Mouse (Mus musculus) midbrain, postnatal 0 days (tissue): ENCODE measurements at regions not wholly inside any gene's neighbourhood (a gene's known extent, or its start where the extent isn't known, plus 50 kb on each side); places are given as distances from the start of the nearest gene placed in this dataset.
A peak's percentile ranks its signal among the peaks of the same experiment; 100 is the strongest.

ENCODE experiments used
- ATAC-seq: fragments of 200-750 bp; cut with Nextera tagmentation; 2 replicates; pipeline ENCODE4 v1.8.0; 2017; ENCODE audit warnings: moderate number of reproducible peaks, mild to moderate bottlenecking, moderate TSS enrichment, moderate library complexity; ENCODE audit not compliant: low FRiP score
- DNase-seq: peaks from one replicate; pipeline ENCODE4 v3.0.0-alpha.2; 2015; ENCODE audit warnings: low spot score
- H3K27ac ChIP-seq: fragments of 300-500 bp; sonication (generic); 2 replicates; pipeline ENCODE4 v1.5.1; 2014; ENCODE audit warnings: low read depth, mild to moderate bottlenecking, low read length, mixed read lengths
- H3K27me3 ChIP-seq: fragments of 300-500 bp; sonication (generic); 2 replicates; pipeline ENCODE4 v1.6.1; 2014; ENCODE audit warnings: low read length, control low read depth, mixed read lengths; ENCODE audit not compliant: insufficient read depth
- H3K36me3 ChIP-seq: fragments of 300-500 bp; sonication (generic); 2 replicates; pipeline ENCODE4 v1.6.1; 2014; ENCODE audit warnings: low read length, control low read depth, mixed read lengths; ENCODE audit not compliant: insufficient read depth
- H3K4me1 ChIP-seq: fragments of 300-500 bp; sonication (generic); 2 replicates; pipeline ENCODE4 v1.6.1; 2014; ENCODE audit warnings: mild to moderate bottlenecking, control low read depth, antibody characterized with exemption, low read length, mixed read lengths; ENCODE audit not compliant: insufficient read depth
- H3K4me2 ChIP-seq: fragments of 300-500 bp; sonication (generic); 2 replicates; pipeline ENCODE4 v1.6.1; 2014; ENCODE audit warnings: low read depth, mild to moderate bottlenecking, low read length, mixed read lengths; ENCODE audit not compliant: poor library complexity, severe bottlenecking
- H3K4me3 ChIP-seq: fragments of 300-500 bp; sonication (generic); 2 replicates; pipeline ENCODE4 v1.5.1; 2014; ENCODE audit warnings: low read depth, mild to moderate bottlenecking, low read length, moderate library complexity
- H3K9ac ChIP-seq: fragments of 300-500 bp; sonication (generic); replicated peaks from 2 replicates; pipeline ENCODE4 v1.6.1; 2014; ENCODE audit warnings: mild to moderate bottlenecking, low read length, moderate library complexity, mixed read lengths; ENCODE audit not compliant: poor library complexity, severe bottlenecking
- H3K9me3 ChIP-seq: fragments of 300-500 bp; sonication (generic); 2 replicates; pipeline ENCODE4 v1.6.1; 2016; ENCODE audit warnings: low read length, control low read depth
- CTCF ChIP-seq: IDR thresholded peaks from 2 replicates; pipeline ENCODE4 v1.5.1; 2016; ENCODE audit warnings: antibody characterized with exemption, mild to moderate bottlenecking
- WGBS: fragments of 180-500 bp; shearing (Covaris S2); extraction: QIAGEN DNeasy Blood & Tissue Kit; methylation state at CpG from one replicate; pipeline ENCODE4 v1.1.7; 2014; 5-methylcytosine and 5-hydroxymethylcytosine counted together

GRCm38 (mm10) chr2:82698417-82698988 lies 244.9 kb upstream of the Fsip2 start:
- Histone ChIP-seq H3K4me1 (no peaks in the 10 kb centered on the region), H3K4me2 (peak overlapping the region; percentile 36), H3K36me3 (no peaks in the 10 kb centered on the region), H3K4me3 (peak overlapping the region; percentile 19; the same call in 1 of the 2 replicates), H3K27ac (no peak overlapping the region), H3K9me3 (no peaks in the 10 kb centered on the region), H3K9ac (0 out of 2 replicates have a peak overlapping the region, but pooled peaks have one; percentile 26), H3K27me3 (no peaks in the 10 kb centered on the region)
- ATAC-seq (no peak), DNase-seq (peak; percentile 56)
- peak; percentile 51 for TF ChIP-seq CTCF
- 18% methylated on average over 8 of the region's 8 CpGs for WGBS

GRCm38 (mm10) chr2:82701851-82702250 lies 241.6 kb upstream of the Fsip2 start:
- 74% methylated on average over 2 of the region's 2 CpGs for WGBS
- Histone ChIP-seq H3K4me1 (no peaks in the 10 kb centered on the region), H3K9me3 (no peaks in the 10 kb centered on the region), H3K4me2 (no peak overlapping the region), H3K27ac (no peak overlapping the region), H3K4me3 (no peak overlapping the region), H3K36me3 (no peaks in the 10 kb centered on the region), H3K27me3 (no peaks in the 10 kb centered on the region), H3K9ac (no peak overlapping the region)
- TF ChIP-seq CTCF = no peak
- DNase-seq (peak; percentile 22), ATAC-seq (no peak)

GRCm38 (mm10) chr2:82715773-82716172 lies 227.7 kb upstream of the Fsip2 start:
- H3K9ac ChIP-seq = no peak overlapping the region
- no peaks in the 10 kb centered on the region for H3K9me3 ChIP-seq
- H3K4me3 ChIP-seq = no peak overlapping the region
- no peaks in the 10 kb centered on the region for H3K36me3 ChIP-seq
- DNase-seq (no peak), ATAC-seq (no peak)
- WGBS = 66% methylated on average over 3 of the region's 3 CpGs
- H3K4me1 ChIP-seq = no peaks in the 10 kb centered on the region
- no peak overlapping the region for H3K4me2 ChIP-seq
- no peak overlapping the region for H3K27ac ChIP-seq
- no peaks in the 10 kb centered on the region for H3K27me3 ChIP-seq
- TF ChIP-seq CTCF = no peak
